Mouse (Mus musculus) MEL (cell line): ENCODE results near the gene Cmss1. TPM values are rescaled to one million over a fixed set of nuclear protein-coding genes. Genes with fewer than 3 reads are reported as not detected.

Source experiments
- DNase-seq: peaks from one replicate; pipeline ENCODE4 v3.0.0; 2011; ENCODE audit warnings: low read depth, low spot score
- H3K27ac ChIP-seq: 2 replicates; pipeline ENCODE4 v1.5.1; 2012; ENCODE audit warnings: low read depth, mild to moderate bottlenecking, control low read depth, low read length, moderate library complexity; ENCODE audit not compliant: control insufficient read depth
- H3K27me3 ChIP-seq, 2 experiments: fragments of 150-350 bp in 1 of 2; sonication (generic) in 1 of 2; 2 replicates each; pipeline ENCODE4 v1.6.1; 2012; ENCODE audit warnings: low read length in 2 of 2, mild to moderate bottlenecking in 2 of 2, improper control_type of control experiment in 1 of 2, moderate library complexity in 1 of 2; ENCODE audit not compliant: insufficient read depth in 2 of 2, control insufficient read depth in 1 of 2
- H3K36me3 ChIP-seq, 2 experiments: 2 replicates each; pipeline ENCODE4 v1.6.1; 2012 to 2014; ENCODE audit warnings: low read length in 2 of 2, improper control_type of control experiment in 1 of 2, inconsistent platforms in 1 of 2, mild to moderate bottlenecking in 1 of 2; ENCODE audit not compliant: insufficient read depth in 2 of 2, control insufficient read depth in 1 of 2
- H3K4me1 ChIP-seq, 2 experiments: fragments of 150-350 bp in 1 of 2; sonication (generic) in 1 of 2; 2 replicates each; pipeline ENCODE4 v1.6.1; 2012; ENCODE audit warnings: low read length in 2 of 2, improper control_type of control experiment in 1 of 2, mild to moderate bottlenecking in 1 of 2; ENCODE audit not compliant: insufficient read depth in 2 of 2, control insufficient read depth in 1 of 2
- H3K4me3 ChIP-seq, 2 experiments: fragments of 150-350 bp in 1 of 2; sonication (generic) in 1 of 2; 2 replicates each; pipeline ENCODE4 v1.5.1; 2012; ENCODE audit warnings: low read depth in 2 of 2, low read length in 2 of 2, mild to moderate bottlenecking in 2 of 2, moderate library complexity in 2 of 2, control low read depth in 1 of 2, improper control_type of control experiment in 1 of 2; ENCODE audit not compliant: control insufficient read depth in 1 of 2, insufficient read depth in 1 of 2
- H3K79me2 ChIP-seq: 2 replicates; pipeline ENCODE4 v1.6.1; 2012; ENCODE audit warnings: mild to moderate bottlenecking, low read length, moderate library complexity; ENCODE audit not compliant: control insufficient read depth, poor library complexity, insufficient read depth
- H3K9ac ChIP-seq: 2 replicates; pipeline ENCODE4 v1.6.1; 2012; ENCODE audit warnings: low read depth, mild to moderate bottlenecking, control low read depth, low read length, moderate library complexity; ENCODE audit not compliant: control insufficient read depth, poor library complexity, severe bottlenecking
- H3K9me3 ChIP-seq: fragments of 150-350 bp; sonication (generic); replicated peaks from 2 replicates; pipeline ENCODE4 v1.6.1; 2012; ENCODE audit warnings: mild to moderate bottlenecking, low read length, improper control_type of control experiment, moderate library complexity; ENCODE audit not compliant: insufficient read depth
- CHD1 ChIP-seq: IDR thresholded peaks from 2 replicates; pipeline ENCODE4 v1.6.1; 2012; ENCODE audit warnings: low read depth, mild to moderate bottlenecking, inconsistent platforms, low read length, improper control_type of control experiment
- CTCF ChIP-seq, 3 experiments: IDR thresholded peaks in 2 of 3; conservative IDR thresholded peaks in 1 of 3; 2 replicates each; pipeline ENCODE4 v1.5.1; 2011 to 2012; ENCODE audit warnings: low read length in 3 of 3, low read depth in 2 of 3, mild to moderate bottlenecking in 2 of 3, improper control_type of control experiment in 1 of 3, inconsistent platforms in 1 of 3, mixed read lengths in 1 of 3, moderate library complexity in 1 of 3; ENCODE audit not compliant: control insufficient read depth in 1 of 3, insufficient read depth in 1 of 3, poor library complexity in 1 of 3, severe bottlenecking in 1 of 3
- E2F4 ChIP-seq: IDR thresholded peaks from 2 replicates; pipeline ENCODE4 v1.6.1; 2011; ENCODE audit warnings: low read depth, low read length, improper control_type of control experiment, borderline replicate concordance
- ELF1 ChIP-seq: IDR thresholded peaks from 2 replicates; pipeline ENCODE4 v1.6.1; 2014; ENCODE audit warnings: low read depth, mild to moderate bottlenecking, inconsistent platforms, low read length, improper control_type of control experiment, moderate library complexity
- JUND ChIP-seq: IDR thresholded peaks from 2 replicates; pipeline ENCODE4 v1.6.1; 2011; ENCODE audit warnings: low read depth, mild to moderate bottlenecking, improper control_type of control experiment, low read length
- MAFK ChIP-seq: IDR thresholded peaks from 2 replicates; pipeline ENCODE4 v1.6.1; 2011; ENCODE audit warnings: low read depth, mild to moderate bottlenecking, low read length, improper control_type of control experiment, borderline replicate concordance
- MYB ChIP-seq: IDR thresholded peaks from 2 replicates; pipeline ENCODE4 v1.6.1; 2011; ENCODE audit warnings: mild to moderate bottlenecking, low read depth, low read length, improper control_type of control experiment
- NRF1 ChIP-seq: IDR thresholded peaks from 2 replicates; pipeline ENCODE4 v1.6.1; 2014; ENCODE audit warnings: low read depth, mild to moderate bottlenecking, inconsistent platforms, low read length, improper control_type of control experiment, moderate library complexity; ENCODE audit not compliant: poor library complexity, insufficient read depth, severe bottlenecking
- POLR2AphosphoS5 ChIP-seq: IDR thresholded peaks from 2 replicates; pipeline ENCODE4 v1.6.1; 2012; ENCODE audit warnings: low read depth, borderline replicate concordance, mild to moderate bottlenecking, inconsistent platforms, low read length, moderate library complexity, mixed read lengths
- RAD21 ChIP-seq: IDR thresholded peaks from 2 replicates; pipeline ENCODE4 v1.6.1; 2011; ENCODE audit warnings: mild to moderate bottlenecking, low read depth, low read length, improper control_type of control experiment
- SIN3A ChIP-seq: IDR thresholded peaks from 2 replicates; pipeline ENCODE4 v1.6.1; 2012; ENCODE audit warnings: low read length, improper control_type of control experiment, inconsistent platforms
- SMC3 ChIP-seq: IDR thresholded peaks from 2 replicates; pipeline ENCODE4 v1.6.1; 2011; ENCODE audit warnings: low read depth, low read length, improper control_type of control experiment
- TAL1 ChIP-seq: IDR thresholded peaks from 2 replicates; pipeline ENCODE4 v1.6.1; 2012; ENCODE audit warnings: mild to moderate bottlenecking, inconsistent platforms, low read length, moderate library complexity, mixed read lengths
- TCF12 ChIP-seq: IDR thresholded peaks from 2 replicates; pipeline ENCODE4 v1.6.1; 2014; ENCODE audit warnings: low read depth, mild to moderate bottlenecking, inconsistent platforms, low read length, improper control_type of control experiment, moderate library complexity
- USF1 ChIP-seq: IDR thresholded peaks from 2 replicates; pipeline ENCODE4 v1.6.1; 2014; ENCODE audit warnings: low read depth, mild to moderate bottlenecking, inconsistent platforms, low read length, improper control_type of control experiment, moderate library complexity
- USF2 ChIP-seq, 2 experiments: IDR thresholded peaks; 2 replicates each; pipeline ENCODE4 v1.6.1; 2011 to 2012; ENCODE audit warnings: improper control_type of control experiment in 2 of 2, low read length in 2 of 2, borderline replicate concordance in 1 of 2, inconsistent platforms in 1 of 2, low read depth in 1 of 2, mild to moderate bottlenecking in 1 of 2; ENCODE audit not compliant: insufficient read depth in 1 of 2
- ZKSCAN1 ChIP-seq: IDR thresholded peaks from 2 replicates; pipeline ENCODE4 v1.6.1; 2012; ENCODE audit warnings: low read depth, mild to moderate bottlenecking, inconsistent platforms, low read length, improper control_type of control experiment, moderate library complexity
- polyA plus RNA-seq, 2 experiments: library from polyadenylated mRNA; stranded (reverse) in 1 of 2; unstranded in 1 of 2; fragments of >175 nt in 1 of 2; fragments of >200 nt in 1 of 2; gene quantifications; 2 replicates each; pipeline versions ENCODE4 v1.2.1 to v1.2.4; 2012; ENCODE audit warnings: low replicate concordance in 2 of 2, low read depth in 1 of 2; ENCODE audit not compliant: insufficient read length in 2 of 2, insufficient read depth in 1 of 2, missing spikeins in 1 of 2
- total RNA-seq: library from RNA; depleted of rRNA; stranded (reverse); fragments of 300-350 nt; gene quantifications from 2 replicates; pipeline ENCODE4 v1.2.3, GENCODE M21; 2012

Gene Cmss1
- total and polyA plus RNA-seq, 3 experiments: 80.9 to 94.7 TPM; not detected in 1

GRCm38 (mm10) chr16:57369846-57370496 is 236.7 kb downstream of the Cmss1 start:
- TF ChIP-seq USF1 (no peak), MAFK (no peak), E2F4 (no peak), TAL1 (no peak), ELF1 (no peak), JUND (no peak), MYB (no peak), POLR2AphosphoS5 (no peak), RAD21 (no peak), CHD1 (no peak), CTCF (IDR thresholded peaks at IDR 0.05 in 2 of 3, conservative IDR thresholded peaks at IDR 0.05 in 1 of 3; ENCODE audit: control insufficient read depth in 1 of 3, insufficient read depth in 1 of 3, low read depth in 2 of 3, low read length in 3 of 3, poor library complexity in 1 of 3, severe bottlenecking in 1 of 3) (no peak), SMC3 (no peak), NRF1 (no peak), TCF12 (no peak), SIN3A (no peak)
- Histone ChIP-seq H3K27me3 (no peaks in the 10 kb centered on the region), H3K79me2 (no peaks in the 10 kb centered on the region), H3K9me3 (no peaks in the 10 kb centered on the region), H3K27ac (no peak overlapping the region), H3K4me1 (no peaks in the 10 kb centered on the region), H3K36me3 (no peaks in the 10 kb centered on the region), H3K9ac (no peak overlapping the region), H3K4me3 (no peak overlapping the region)
- no peak for DNase-seq

- Histone ChIP-seq H3K79me2 (no peaks in the 10 kb centered on the region), H3K9ac (no peak overlapping the region), H3K36me3 (no peaks in the 10 kb centered on the region; a peak in 1 of 4 replicates), H3K27me3 (no peaks in the 10 kb centered on the region), H3K4me1 (peaks cover 0 to 3% of the 10 kb centered on the region in 2 experiments; a peak in 1 of 4 replicates), H3K9me3 (no peaks in the 10 kb centered on the region), H3K27ac (no peak overlapping the region), H3K4me3 (no peak overlapping the region)
- TF ChIP-seq TAL1 (no peak), TCF12 (no peak), E2F4 (no peak), ZKSCAN1 (no peak), USF2 (IDR thresholded peaks at IDR 0.05; ENCODE audit: borderline replicate concordance in 1 of 2, insufficient read depth in 1 of 2, low read depth in 1 of 2, low read length in 2 of 2) (no peak)
- DNase-seq: no peak
These were observed 239.5 kb downstream of the Cmss1 start for GRCm38 (mm10) chr16:57366941-57367694.
